ENCODE assay signal across 8 mouse cellular contexts in the genomic region with DNA sequence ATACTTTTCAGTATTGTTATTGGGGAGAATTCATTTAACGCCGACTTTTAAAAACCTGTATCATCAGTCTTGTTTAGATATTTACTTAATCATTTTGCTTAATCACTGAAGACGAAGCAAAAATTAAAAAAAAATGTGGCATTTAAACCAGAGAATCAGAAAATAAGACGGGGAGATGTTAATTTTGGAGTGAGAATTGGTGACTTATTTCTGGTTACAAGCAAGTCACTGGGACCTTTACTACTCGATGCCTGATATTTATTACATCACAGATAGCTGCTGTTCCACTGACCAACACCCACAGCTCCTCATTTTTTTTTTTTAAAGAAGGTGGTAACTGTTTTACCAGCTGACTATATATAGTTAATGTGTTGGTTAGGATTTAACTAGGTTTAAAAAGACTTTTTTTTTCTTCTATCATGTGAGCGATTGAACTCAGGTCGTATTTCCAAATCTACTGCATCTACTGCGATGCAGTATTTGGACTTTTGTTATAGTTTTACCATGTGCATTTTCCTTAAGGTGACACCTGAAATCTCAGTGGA. TPM values are rescaled to one million over a fixed set of nuclear protein-coding genes. Genes with fewer than 3 reads are reported as not detected.
DNase-seq lines count a peak whose midpoint lies in the region; ATAC-seq and TF ChIP-seq lines count a peak whose summit lies in the region.

No protein-coding gene starts in this region.

- no peak for TF ChIP-seq CTCF in kidney, adult 2 months (conservative IDR thresholded peaks at IDR 0.05; ENCODE audit: insufficient read depth, insufficient read length, low read depth, low read length)

- no peaks in the 10 kb centered on the region for H3K9me3 ChIP-seq in hindbrain, embryonic 11.5 days (ENCODE audit: control insufficient read depth, low read length)
- H3K9me3 ChIP-seq in midbrain, embryonic 14.5 days (ENCODE audit: control insufficient read depth, low read length): no peaks in the 10 kb centered on the region

- H3K4me1 ChIP-seq in kidney, adult 2 months (ENCODE audit: control insufficient read depth, insufficient read depth, low read length): peaks cover 13% of the 10 kb centered on the region
- no peaks in the 10 kb centered on the region for H3K4me1 ChIP-seq in hindbrain, embryonic 11.5 days (replicated peaks; ENCODE audit: control insufficient read depth, insufficient read depth, low read length)
- H3K4me1 ChIP-seq in midbrain, embryonic 14.5 days (ENCODE audit: control insufficient read depth, insufficient read depth, low read length): peaks cover 20% of the 10 kb centered on the region

- H3K4me3 ChIP-seq in kidney, adult 2 months (ENCODE audit: insufficient read depth, low read depth, low read length): peak overlapping the region; percentile 84; the same call in 1 of the 2 replicates
- H3K4me3 ChIP-seq in hindbrain, embryonic 11.5 days (ENCODE audit: low read depth, low read length): peak overlapping the region; percentile 94
- peak overlapping the region; percentile 89 for H3K4me3 ChIP-seq in midbrain, embryonic 14.5 days (replicated peaks; ENCODE audit: low read depth, low read length)

- no peak for TF ChIP-seq POLR2A in kidney, adult 2 months (IDR thresholded peaks at IDR 0.05; ENCODE audit: low read depth, low read length)

- peak overlapping the region; percentile 99; the same call in 1 of the 2 replicates for H3K9ac ChIP-seq in hindbrain, embryonic 11.5 days (ENCODE audit: low read depth, low read length)
- H3K9ac ChIP-seq in midbrain, embryonic 14.5 days (replicated peaks; ENCODE audit: low read length): peak overlapping the region; percentile 98

- WGBS in kidney, adult 2 months: 5% methylated on average over 8 of the region's 8 CpGs
- WGBS in hindbrain, embryonic 11.5 days: 24% methylated on average over 8 of the region's 8 CpGs
- 21% methylated on average over 8 of the region's 8 CpGs for WGBS in midbrain, embryonic 14.5 days

- no peak overlapping the region for H3K27ac ChIP-seq in kidney, adult 2 months (ENCODE audit: insufficient read depth, low read depth, low read length)
- H3K27ac ChIP-seq in hindbrain, embryonic 11.5 days (ENCODE audit: low read depth, low read length): no peak overlapping the region
- H3K27ac ChIP-seq in midbrain, embryonic 14.5 days (replicated peaks; ENCODE audit: low read depth, low read length): peak overlapping the region; percentile 99

- peak; percentile 66 for DNase-seq in kidney, adult 2 months
- no peak for DNase-seq in kidney, adult 18-20 months
- DNase-seq in NIH3T3 (ENCODE audit: low read depth): peak; percentile 27
- peak; percentile 16 for DNase-seq in hindbrain, embryonic 11.5 days (ENCODE audit: low spot score)
- peak; percentile 35 for DNase-seq in midbrain, embryonic 14.5 days
- no peak for DNase-seq in right cerebral cortex, postnatal 14 days
- DNase-seq in frontal cortex, postnatal 25 days (ENCODE audit: low spot score in 2 of 2): no peak
- no peak for DNase-seq in adrenal gland, postnatal 10 days

- no peaks in the 10 kb centered on the region; the same call in 1 of the 2 replicates for H3K36me3 ChIP-seq in kidney, adult 2 months (ENCODE audit: control insufficient read depth, insufficient read depth, low read length)
- no peaks in the 10 kb centered on the region for H3K36me3 ChIP-seq in hindbrain, embryonic 11.5 days (ENCODE audit: control insufficient read depth, insufficient read depth, low read length)
- H3K36me3 ChIP-seq in midbrain, embryonic 14.5 days (ENCODE audit: control insufficient read depth, insufficient read depth, low read length): 0 out of 2 replicates have a peak, but pooled peaks cover 5% of the 10 kb centered on the region

- peak overlapping the region; percentile 45 for H3K4me2 ChIP-seq in hindbrain, embryonic 11.5 days (replicated peaks; ENCODE audit: low read depth, low read length)
- peak overlapping the region; percentile 60 for H3K4me2 ChIP-seq in midbrain, embryonic 14.5 days (ENCODE audit: low read length)

- H3K27me3 ChIP-seq in kidney, adult 2 months (replicated peaks; ENCODE audit: control insufficient read depth, insufficient read depth, low read length): no peaks in the 10 kb centered on the region
- H3K27me3 ChIP-seq in hindbrain, embryonic 11.5 days (ENCODE audit: control insufficient read depth, insufficient read depth, low read length): no peaks in the 10 kb centered on the region
- H3K27me3 ChIP-seq in midbrain, embryonic 14.5 days (ENCODE audit: control insufficient read depth, insufficient read depth, low read length): no peaks in the 10 kb centered on the region

- ATAC-seq in hindbrain, embryonic 11.5 days (ENCODE audit: low FRiP score): no peak
- no peak for ATAC-seq in midbrain, embryonic 14.5 days (ENCODE audit: low FRiP score, low TSS enrichment)

RNA-seq across cellular contexts. Expression of a gene that starts 1.1 kb away (rescaled TPM):
- polyA plus RNA-seq in kidney, adult 2 months (2012; rRNA removed): 81.8 and 102 TPM in 2 replicates
- 29.6 and 32.5 TPM in 2 replicates for polyA plus RNA-seq in hindbrain, embryonic 11.5 days (2014; fragmentation: Nextera tagmentation; extraction: Ambion mirVana)
- 33.9 and 36.7 TPM in 2 replicates for polyA plus RNA-seq in midbrain, embryonic 14.5 days (2014; fragmentation: Nextera tagmentation; extraction: Ambion mirVana)
- 100 to 1,000 TPM; 109 to 113 TPM for total RNA-seq in adrenal gland, postnatal 10 days (2021)

RNA-seq across cellular contexts. Expression of a gene that starts 51.9 kb away (rescaled TPM):
- polyA plus RNA-seq in kidney, adult 2 months (2012; rRNA removed): 32.7 and 37.7 TPM in 2 replicates
- 149 and 153 TPM in 2 replicates for polyA plus RNA-seq in hindbrain, embryonic 11.5 days (2014; fragmentation: Nextera tagmentation; extraction: Ambion mirVana)
- 45.1 and 69.1 TPM in 2 replicates for polyA plus RNA-seq in midbrain, embryonic 14.5 days (2014; fragmentation: Nextera tagmentation; extraction: Ambion mirVana)
- total RNA-seq in adrenal gland, postnatal 10 days (2021): 10 to 100 TPM; 55.3 to 72.1 TPM

RNA-seq across cellular contexts. Expression of a gene that starts 52.0 kb away (rescaled TPM):
- 10.6 and 15.4 TPM in 2 replicates for polyA plus RNA-seq in kidney, adult 2 months (2012; rRNA removed)
- 65.1 and 68.5 TPM in 2 replicates for polyA plus RNA-seq in hindbrain, embryonic 11.5 days (2014; fragmentation: Nextera tagmentation; extraction: Ambion mirVana)
- polyA plus RNA-seq in midbrain, embryonic 14.5 days (2014; fragmentation: Nextera tagmentation; extraction: Ambion mirVana): 35.3 and 43.5 TPM in 2 replicates
- 10 to 100 TPM; 57.2 to 61.4 TPM for total RNA-seq in adrenal gland, postnatal 10 days (2021)

RNA-seq across cellular contexts. Expression of a gene that starts 59.4 kb away (rescaled TPM):
- polyA plus RNA-seq in kidney, adult 2 months (2012; rRNA removed): 0.03 and 0.10 TPM in 2 replicates
- polyA plus RNA-seq in hindbrain, embryonic 11.5 days (2014; fragmentation: Nextera tagmentation; extraction: Ambion mirVana): 0.08 and 0.12 TPM in 2 replicates
- polyA plus RNA-seq in midbrain, embryonic 14.5 days (2014; fragmentation: Nextera tagmentation; extraction: Ambion mirVana): 0.23 and 0.41 TPM in 2 replicates
- under 1 TPM in 1 of 2 experiments, not detected in 1; 0.12 TPM for total RNA-seq in adrenal gland, postnatal 10 days (2021)

Comparison
In these comparisons a context has a peak if more than half of its experiments do, and no peak if none do; other contexts are left out.
1. DNase-seq: peak in kidney, adult 2 months (single experiment), NIH3T3 (single experiment), hindbrain, embryonic 11.5 days (single experiment) and midbrain, embryonic 14.5 days (single experiment); none in kidney, adult 18-20 months (single experiment), right cerebral cortex, postnatal 14 days (single experiment), frontal cortex, postnatal 25 days (0 of 2) and adrenal gland, postnatal 10 days (single experiment).
2. Peak in every context shown above with its lines, with median percentiles within 50 percentile points of each other: H3K4me3 ChIP-seq.